Mouse (Mus musculus) lung, postnatal 0 days (tissue): ENCODE results near the gene Snx4. TPM values are rescaled to one million over a fixed set of nuclear protein-coding genes. Genes with fewer than 3 reads are reported as not detected.
"Not testable (repeated sequence)": the region's sequence is repeated elsewhere in the genome, so short reads cannot be mapped to it uniquely, and the experiment has no call there.

Source experiments
- ATAC-seq: fragments of 200-750 bp; cut with Nextera tagmentation; 2 replicates; pipeline ENCODE4 v1.8.0; 2017; ENCODE audit warnings: moderate library complexity
- DNase-seq: peaks from one replicate; pipeline ENCODE4 v3.0.0-alpha.2; 2016; ENCODE audit warnings: low spot score
- H3K27ac ChIP-seq: fragments of 300-500 bp; sonication (generic); 2 replicates; pipeline ENCODE4 v1.5.1; 2014; ENCODE audit warnings: antibody characterized with exemption, mild to moderate bottlenecking, low read length, mixed read lengths
- H3K27me3 ChIP-seq: fragments of 300-500 bp; sonication (generic); replicated peaks from 2 replicates; pipeline ENCODE4 v1.6.1; 2014; ENCODE audit warnings: low read length, mixed read lengths; ENCODE audit not compliant: insufficient read depth
- H3K36me3 ChIP-seq: fragments of 300-500 bp; sonication (generic); 2 replicates; pipeline ENCODE4 v1.6.1; 2014; ENCODE audit warnings: low read length, mixed read lengths; ENCODE audit not compliant: insufficient read depth
- H3K4me1 ChIP-seq: fragments of 300-500 bp; sonication (generic); 2 replicates; pipeline ENCODE4 v1.6.1; 2014; ENCODE audit warnings: antibody characterized with exemption, low read depth, low read length, mixed read lengths; ENCODE audit not compliant: insufficient read depth
- H3K4me2 ChIP-seq: fragments of 300-500 bp; sonication (generic); replicated peaks from 2 replicates; pipeline ENCODE4 v1.6.1; 2014; ENCODE audit warnings: low read depth, mild to moderate bottlenecking, low read length, moderate library complexity, mixed read lengths
- H3K4me3 ChIP-seq: fragments of 300-500 bp; sonication (generic); 2 replicates; pipeline ENCODE4 v1.5.1; 2014; ENCODE audit warnings: low read depth, low read length
- H3K9ac ChIP-seq: fragments of 300-500 bp; sonication (generic); replicated peaks from 2 replicates; pipeline ENCODE4 v1.6.1; 2014; ENCODE audit warnings: low read depth, mild to moderate bottlenecking
- H3K9me3 ChIP-seq: fragments of 300-500 bp; sonication (generic); 2 replicates; pipeline ENCODE4 v1.6.1; 2016; ENCODE audit warnings: low read length, mixed read lengths
- CTCF ChIP-seq: IDR thresholded peaks from 2 replicates; pipeline ENCODE4 v1.5.1; 2016; ENCODE audit warnings: antibody characterized with exemption, mild to moderate bottlenecking
- EP300 ChIP-seq: IDR thresholded peaks from 2 replicates; pipeline ENCODE4 v1.6.1; 2016; ENCODE audit warnings: antibody characterized with exemption, mild to moderate bottlenecking, control low read depth
- WGBS: fragments of 180-500 bp; shearing (Covaris S2); extraction: QIAGEN DNeasy Blood & Tissue Kit; methylation state at CpG from one replicate; pipeline ENCODE4 v1.1.7; 2014; 5-methylcytosine and 5-hydroxymethylcytosine counted together
- polyA plus RNA-seq: library from polyadenylated mRNA; unstranded; fragments of >200 nt; fragmentation: Nextera tagmentation; extraction: Ambion mirVana; gene quantifications from 2 replicates; pipeline ENCODE4 v1.2.1, GENCODE M21; 2015

Snx4 gene
- polyA plus RNA-seq = 121 and 135 TPM in 2 replicates

- Histone ChIP-seq H3K4me3 (peak within 1 kb of the TSS; percentile 92), H3K4me2 (peak within 1 kb of the TSS; percentile 67), H3K36me3 (no peaks in the 10 kb centered on the region), H3K27me3 (no peaks in the 10 kb centered on the region), H3K9ac (peak within 1 kb of the TSS; percentile 90), H3K9me3 (no peaks in the 10 kb centered on the region), H3K4me1 (peaks cover 6% of the 10 kb centered on the region; the same call in 1 of the 2 replicates), H3K27ac (peak within 1 kb of the TSS; percentile 96)
- under 1% methylated on average over 69 of the region's 72 CpGs for WGBS
- no peak; the same call in 1 of the 2 replicates for TF ChIP-seq CTCF
- TF ChIP-seq EP300 = no peak
- ATAC-seq (peak; percentile 89), DNase-seq (peak; percentile 97)
Observed at GRCm38 (mm10) chr16:33251194-33252051, at the start of gene Snx4. Snx4 (plus strand) TSS chr16:33251442.

DNA sequence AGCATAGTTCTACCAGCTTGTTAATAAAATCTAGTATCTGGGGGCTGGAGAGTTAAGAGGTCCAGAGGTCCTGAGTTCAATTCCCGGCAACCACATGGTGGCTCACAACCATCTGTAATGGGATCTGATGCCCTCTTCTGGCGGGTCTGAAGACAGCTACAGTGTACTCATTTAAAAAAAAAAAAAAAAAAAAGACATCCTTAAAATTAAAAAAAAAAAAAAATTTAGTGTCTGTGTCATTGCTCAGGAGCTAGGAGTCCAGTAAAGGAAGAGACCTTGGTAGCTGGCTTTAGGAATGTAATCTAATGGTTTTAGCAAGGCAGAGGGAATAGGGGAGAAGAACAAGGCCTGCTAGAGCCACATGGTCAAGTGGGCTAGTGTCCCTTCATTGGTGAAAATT, 40.4 kb upstream of the Snx4 start:
- H3K27me3 ChIP-seq = no peaks in the 10 kb centered on the region
- no peaks in the 10 kb centered on the region for H3K9me3 ChIP-seq
- peaks cover 18% of the 10 kb centered on the region for H3K36me3 ChIP-seq
- H3K4me3 ChIP-seq = no peak overlapping the region
- TF ChIP-seq CTCF (no peak), EP300 (no peak)
- WGBS = 86% methylated on average over 2 of the region's 2 CpGs
- no peak overlapping the region for H3K9ac ChIP-seq
- no peak for DNase-seq
- H3K4me1 ChIP-seq = no peaks in the 10 kb centered on the region
- no peak overlapping the region for H3K4me2 ChIP-seq
- no peak for ATAC-seq
- no peak overlapping the region for H3K27ac ChIP-seq

DNA sequence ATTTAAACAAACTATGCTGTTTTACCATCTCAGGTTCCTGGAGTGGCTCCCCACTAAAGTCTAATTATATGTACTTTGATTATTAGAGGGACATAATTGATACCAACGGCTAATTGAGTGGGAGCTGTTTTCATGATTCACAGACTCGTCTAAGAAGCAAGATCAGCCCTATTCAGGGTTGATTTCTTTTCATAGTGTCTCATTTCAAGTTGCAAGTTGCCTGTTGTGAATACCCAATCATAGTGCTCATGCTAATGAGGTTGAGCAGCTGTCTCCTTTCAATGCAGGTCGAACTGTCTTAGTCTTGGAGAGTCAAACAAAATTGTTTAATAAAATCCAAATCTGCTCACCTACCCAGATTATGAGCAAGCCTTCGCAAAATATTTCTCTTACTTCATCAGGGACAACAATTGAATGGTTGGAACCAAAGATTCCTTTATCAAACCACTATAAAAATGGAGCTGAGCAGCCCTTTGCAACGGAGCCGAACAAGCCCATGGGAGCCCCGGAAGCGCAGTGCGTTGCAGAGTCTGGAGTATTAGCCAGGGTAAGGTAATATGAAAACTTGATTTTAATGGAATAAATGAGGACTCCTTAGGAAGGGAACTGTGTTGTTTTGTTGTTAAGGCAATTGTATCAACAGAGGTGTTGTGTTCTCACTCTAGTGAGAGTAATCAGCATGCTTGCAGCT, 34.8 kb upstream of the Snx4 start:
- Histone ChIP-seq H3K9ac (no peak overlapping the region), H3K27ac (no peak overlapping the region), H3K4me3 (no peak overlapping the region), H3K4me2 (no peak overlapping the region), H3K4me1 (no peaks in the 10 kb centered on the region), H3K27me3 (no peaks in the 10 kb centered on the region), H3K36me3 (peaks cover 9% of the 10 kb centered on the region; the same call in 1 of the 2 replicates), H3K9me3 (no peaks in the 10 kb centered on the region)
- DNase-seq = no peak
- 83% methylated on average over 9 of the region's 9 CpGs for WGBS
- no peak for ATAC-seq
- TF ChIP-seq CTCF (no peak), EP300 (no peak)

DNA sequence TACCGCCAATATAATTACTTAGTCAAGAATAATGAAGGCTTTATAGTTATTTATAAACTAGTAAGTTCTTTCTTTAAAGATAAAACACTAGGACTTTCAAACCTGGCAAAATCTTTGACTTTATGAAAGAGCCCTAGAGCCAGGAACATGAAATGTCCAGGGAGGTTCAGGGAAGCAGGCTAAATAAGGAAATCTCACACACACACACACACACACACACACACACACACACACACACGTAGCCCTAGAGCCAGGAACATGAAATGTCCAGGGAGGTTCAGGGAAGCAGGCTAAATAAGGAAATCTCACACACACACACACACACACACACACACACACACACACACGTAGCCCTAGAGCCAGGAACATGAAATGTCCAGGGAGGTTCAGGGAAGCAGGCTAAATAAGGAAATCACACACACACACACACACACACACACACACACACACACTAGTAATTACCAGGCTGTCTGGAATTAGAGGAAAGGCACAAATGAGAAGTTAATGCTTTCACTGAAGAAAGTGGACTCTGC, 33.6 kb upstream of the Snx4 start:
- H3K9ac ChIP-seq, H3K4me3 ChIP-seq, H3K27ac ChIP-seq, H3K9me3 ChIP-seq, H3K4me2 ChIP-seq, H3K27me3 ChIP-seq, H3K4me1 ChIP-seq, H3K36me3 ChIP-seq, DNase-seq, ATAC-seq: not testable (repeated sequence)
- WGBS = 47% methylated on average over 3 of the region's 3 CpGs

- no peaks in the 10 kb centered on the region for H3K27me3 ChIP-seq
- no peaks in the 10 kb centered on the region for H3K4me1 ChIP-seq
- no peak for ATAC-seq
Observed at GRCm38 (mm10) chr16:33222482-33222881, 28.8 kb upstream of the Snx4 start.

GRCm38 (mm10) chr16:33224381-33224780, 26.9 kb upstream of the Snx4 start:
- Histone ChIP-seq H3K4me1 (no peaks in the 10 kb centered on the region), H3K27ac (no peak overlapping the region), H3K4me3 (no peak overlapping the region), H3K27me3 (no peaks in the 10 kb centered on the region), H3K9me3 (no peaks in the 10 kb centered on the region), H3K36me3 (peaks cover 40% of the 10 kb centered on the region), H3K9ac (no peak overlapping the region), H3K4me2 (no peak overlapping the region)
- 85% methylated on average over 5 of the region's 5 CpGs for WGBS
- TF ChIP-seq EP300 = no peak
- no peak for TF ChIP-seq CTCF
- DNase-seq (no peak), ATAC-seq (no peak)

More at GRCm38 (mm10) chr16:33222482-33222881, 28.8 kb upstream of the Snx4 start:
- no peak overlapping the region for H3K4me3 ChIP-seq
- peaks cover 27% of the 10 kb centered on the region for H3K36me3 ChIP-seq
- H3K27ac ChIP-seq = no peak overlapping the region
- H3K4me2 ChIP-seq = no peak overlapping the region
- 82% methylated on average over 3 of the region's 3 CpGs for WGBS
- H3K9me3 ChIP-seq = no peaks in the 10 kb centered on the region
- no peak for DNase-seq
- no peak for TF ChIP-seq CTCF
- TF ChIP-seq EP300 = no peak
- no peak overlapping the region for H3K9ac ChIP-seq
